Mouse (Mus musculus): Measurements from ENCODE around the gene Zfhx3. TPM values are rescaled to one million over a fixed set of nuclear protein-coding genes. Genes with fewer than 3 reads are reported as not detected.

The Zfhx3 gene
- polyA plus RNA-seq, 1 experiment from 2014 or later, result 4.3 TPM

GRCm38 (mm10) chr8:108056241-108056640, 113.8 kb downstream of the Zfhx3 start:
- POLR2A ChIA-PET, result no interaction called here
- no peak for TF ChIP-seq CTCF (IDR thresholded peaks at IDR 0.05)
- in situ Hi-C loops (cut with MboI; ENCODE audit: low pct_unique_long_range_greater_than_20kb), result no loop called here
- CTCF ChIA-PET, result interaction anchor here (1.0 kb wide), 1 partner anchor 16 kb away, joined by 3 read pairs; no protein-coding TSS in a partner anchor
- peaks cover 28% of the 10 kb centered on the region for H3K27me3 ChIP-seq
- DNase-seq (ENCODE audit: low read depth, low spot score), result no peak
- no peak for ATAC-seq

GRCm38 (mm10) chr8:108061972-108062371, 119.5 kb downstream of the Zfhx3 start:
- POLR2A ChIA-PET, result no interaction called here
- peaks cover 37% of the 10 kb centered on the region for H3K27me3 ChIP-seq
- no peak for TF ChIP-seq CTCF (IDR thresholded peaks at IDR 0.05)
- ATAC-seq, result no peak
- no peak for DNase-seq (ENCODE audit: low read depth, low spot score)
- in situ Hi-C loops (cut with MboI; ENCODE audit: low pct_unique_long_range_greater_than_20kb), result no loop called here
- CTCF ChIA-PET, result no interaction called here

- in situ Hi-C loops (cut with MboI; ENCODE audit: low pct_unique_long_range_greater_than_20kb), result no loop called here
- POLR2A ChIA-PET, result no interaction called here
- no peak for ATAC-seq
These were observed 124.7 kb downstream of the Zfhx3 start for GRCm38 (mm10) chr8:108067111-108067510.

GRCm38 (mm10) chr8:108068195-108068594, 125.8 kb downstream of the Zfhx3 start:
- ATAC-seq (no peak), DNase-seq (ENCODE audit: low read depth, low spot score) (no peak)
- POLR2A ChIA-PET, result no interaction called here
- TF ChIP-seq CTCF (IDR thresholded peaks at IDR 0.05), result no peak
- H3K27me3 ChIP-seq, result peaks cover 39% of the 10 kb centered on the region
- in situ Hi-C loops (cut with MboI; ENCODE audit: low pct_unique_long_range_greater_than_20kb), result no loop called here
- CTCF ChIA-PET, result interaction anchor here (1.5 kb wide), 1 partner anchor 12 kb away, joined by 3 read pairs; no protein-coding TSS in a partner anchor

More at GRCm38 (mm10) chr8:108067111-108067510, 124.7 kb downstream of the Zfhx3 start:
- CTCF ChIA-PET, result interaction anchor here (1.5 kb wide), 1 partner anchor 13 kb away, joined by 3 read pairs; no protein-coding TSS in a partner anchor
- no peak for DNase-seq (ENCODE audit: low read depth, low spot score)
- TF ChIP-seq CTCF (IDR thresholded peaks at IDR 0.05), result no peak
- peaks cover 39% of the 10 kb centered on the region for H3K27me3 ChIP-seq

- ChIA-PET POLR2A (no interaction called here), CTCF (no interaction called here)
- peaks cover 34% of the 10 kb centered on the region for H3K27me3 ChIP-seq
- in situ Hi-C loops (cut with MboI; ENCODE audit: low pct_unique_long_range_greater_than_20kb), result no loop called here
- DNase-seq (ENCODE audit: low read depth, low spot score), result no peak
- no peak for ATAC-seq
- TF ChIP-seq CTCF (IDR thresholded peaks at IDR 0.05), result no peak
These were observed 128.0 kb downstream of the Zfhx3 start for GRCm38 (mm10) chr8:108070438-108070837.

GRCm38 (mm10) chr8:108072126-108072746, 129.8 kb downstream of the Zfhx3 start:
- POLR2A ChIA-PET, result interaction anchor here (0.6 kb wide), 1 partner anchor 61 kb away, joined by 5 read pairs; no protein-coding TSS in a partner anchor
- CTCF ChIA-PET, result interaction anchor here (0.8 to 1.2 kb wide), 3 partner anchors 13 to 24 kb away, joined by 3 read pairs; no protein-coding TSS in a partner anchor

GRCm38 (mm10) chr8:108072853-108073252, 130.4 kb downstream of the Zfhx3 start:
- no peak for TF ChIP-seq CTCF (IDR thresholded peaks at IDR 0.05)
- DNase-seq (ENCODE audit: low read depth, low spot score) (no peak), ATAC-seq (no peak)
- POLR2A ChIA-PET, result interaction anchor here (0.5 to 0.6 kb wide), 2 partner anchors 62 to 116 kb away, joined by 5 read pairs; no protein-coding TSS in a partner anchor
- in situ Hi-C loops (cut with MboI; ENCODE audit: low pct_unique_long_range_greater_than_20kb), result no loop called here
- peaks cover 25% of the 10 kb centered on the region for H3K27me3 ChIP-seq
- CTCF ChIA-PET, result interaction anchor here (1.0 to 1.2 kb wide), 2 partner anchors 16 to 24 kb away, joined by 3 read pairs; no protein-coding TSS in a partner anchor

More at GRCm38 (mm10) chr8:108072126-108072746, 129.8 kb downstream of the Zfhx3 start:
- in situ Hi-C loops (cut with MboI; ENCODE audit: low pct_unique_long_range_greater_than_20kb), result no loop called here
- DNase-seq (ENCODE audit: low read depth, low spot score) (no peak), ATAC-seq (no peak)
- peaks cover 30% of the 10 kb centered on the region for H3K27me3 ChIP-seq
- no peak for TF ChIP-seq CTCF (IDR thresholded peaks at IDR 0.05)

GRCm38 (mm10) chr8:108075176-108075575, 132.7 kb downstream of the Zfhx3 start:
- ATAC-seq, result no peak
- no peak for TF ChIP-seq CTCF (IDR thresholded peaks at IDR 0.05)
- ChIA-PET CTCF (no interaction called here), POLR2A (no interaction called here)
- in situ Hi-C loops (cut with MboI; ENCODE audit: low pct_unique_long_range_greater_than_20kb), result no loop called here
- H3K27me3 ChIP-seq, result peaks cover 8% of the 10 kb centered on the region
- DNase-seq (ENCODE audit: low read depth, low spot score), result no peak

GRCm38 (mm10) chr8:108078726-108079125, 136.3 kb downstream of the Zfhx3 start:
- TF ChIP-seq CTCF (IDR thresholded peaks at IDR 0.05), result no peak
- peaks cover 11% of the 10 kb centered on the region for H3K27me3 ChIP-seq
- ChIA-PET POLR2A (no interaction called here), CTCF (no interaction called here)
- ATAC-seq (no peak), DNase-seq (ENCODE audit: low read depth, low spot score) (no peak)
- in situ Hi-C loops (cut with MboI; ENCODE audit: low pct_unique_long_range_greater_than_20kb), result no loop called here

GRCm38 (mm10) chr8:108086913-108087312, 144.5 kb downstream of the Zfhx3 start:
- in situ Hi-C loops (cut with MboI; ENCODE audit: low pct_unique_long_range_greater_than_20kb), result no loop called here
- peaks cover 30% of the 10 kb centered on the region for H3K27me3 ChIP-seq
- no peak for ATAC-seq
- CTCF ChIA-PET, result no interaction called here
- POLR2A ChIA-PET, result no interaction called here
- no peak for DNase-seq (ENCODE audit: low read depth, low spot score)
- no peak for TF ChIP-seq CTCF (IDR thresholded peaks at IDR 0.05)

GRCm38 (mm10) chr8:108089632-108090031, 147.2 kb downstream of the Zfhx3 start:
- POLR2A ChIA-PET, result no interaction called here
- no peak for TF ChIP-seq CTCF (IDR thresholded peaks at IDR 0.05)
- peaks cover 23% of the 10 kb centered on the region for H3K27me3 ChIP-seq
- in situ Hi-C loops (cut with MboI; ENCODE audit: low pct_unique_long_range_greater_than_20kb), result no loop called here
- no peak for DNase-seq (ENCODE audit: low read depth, low spot score)
- CTCF ChIA-PET, result no interaction called here
- no peak for ATAC-seq

Measured in Patski (cell line).